Mouse (Mus musculus) ES-CJ7 (cell line): ENCODE measurements at regions not wholly inside any gene's neighbourhood (a gene's known extent, or its start where the extent isn't known, plus 50 kb on each side); places are given as distances from the start of the nearest gene placed in this dataset.

ENCODE experiments used
- DNase-seq: peaks from one replicate; pipeline ENCODE4 v3.0.0; 2011; ENCODE audit warnings: low read depth, low spot score

- no peak for DNase-seq
These were observed 244.1 kb downstream of the Bcl11b start for GRCm38 (mm10) chr12:107759291-107759690.

GRCm38 (mm10) chr12:107759911-107760310 lies 243.5 kb downstream of the Bcl11b start:
- DNase-seq = no peak

- no peak for DNase-seq
These were observed 241.3 kb downstream of the Bcl11b start for GRCm38 (mm10) chr12:107762140-107762539.

- DNase-seq = no peak
These were observed 233.4 kb downstream of the Bcl11b start for GRCm38 (mm10) chr12:107769801-107770515.

GRCm38 (mm10) chr12:107770516-107770836 lies 232.9 kb downstream of the Bcl11b start:
- no peak for DNase-seq

- no peak for DNase-seq
These were observed 232.1 kb downstream of the Bcl11b start for GRCm38 (mm10) chr12:107771325-107771724.

- DNase-seq = no peak
These were observed 231.6 kb downstream of the Bcl11b start for GRCm38 (mm10) chr12:107771809-107772208.

GRCm38 (mm10) chr12:107778046-107778445 lies 225.4 kb downstream of the Bcl11b start:
- no peak for DNase-seq

GRCm38 (mm10) chr12:107779306-107780057 lies 223.9 kb downstream of the Bcl11b start:
- DNase-seq = no peak

GRCm38 (mm10) chr12:107782147-107782546 lies 221.3 kb downstream of the Bcl11b start:
- no peak for DNase-seq

GRCm38 (mm10) chr12:107783831-107784230 lies 219.6 kb downstream of the Bcl11b start:
- no peak for DNase-seq

- no peak for DNase-seq
These were observed 213.6 kb downstream of the Bcl11b start for GRCm38 (mm10) chr12:107789818-107790217.

- DNase-seq = no peak
These were observed 203.1 kb downstream of the Bcl11b start for GRCm38 (mm10) chr12:107800296-107800695.

- DNase-seq = no peak
These were observed 195.8 kb downstream of the Bcl11b start for GRCm38 (mm10) chr12:107807634-107808033.

- no peak for DNase-seq
These were observed 195.2 kb downstream of the Bcl11b start for GRCm38 (mm10) chr12:107808158-107808715.

GRCm38 (mm10) chr12:107811231-107811630 lies 192.2 kb downstream of the Bcl11b start:
- DNase-seq = no peak

- DNase-seq = no peak
These were observed 190.7 kb downstream of the Bcl11b start for GRCm38 (mm10) chr12:107812549-107813335.

- DNase-seq = no peak
These were observed 188.5 kb downstream of the Bcl11b start for GRCm38 (mm10) chr12:107814926-107815325.

GRCm38 (mm10) chr12:107823768-107824394 lies 179.5 kb downstream of the Bcl11b start:
- DNase-seq = no peak

GRCm38 (mm10) chr12:107825921-107826320 lies 177.5 kb downstream of the Bcl11b start:
- no peak for DNase-seq

- no peak for DNase-seq
These were observed 171.8 kb downstream of the Bcl11b start for GRCm38 (mm10) chr12:107831400-107832128.
